Mouse (Mus musculus) lung, adult 18-20 months (tissue): ENCODE results near the gene Alox12.

ENCODE experiments used
- DNase-seq, 2 experiments: peaks; one replicate each; pipeline ENCODE4 v3.0.0; 2022; ENCODE audit warnings: mixed read lengths in 2 of 2

Gene Alox12

GRCm38 (mm10) chr11:70254931-70255531 lies at the start of gene Alox12:
Gene Alox12 (minus strand): TSS chr11:70255353.
- DNase-seq, result peak; percentile 53 to 58

GRCm38 (mm10) chr11:70302293-70302692 lies 47.1 kb upstream of the Alox12 start:
- no peak for DNase-seq

GRCm38 (mm10) chr11:70297836-70298454 lies 42.8 kb upstream of the Alox12 start:
- peak in 1 of 2 experiments; percentile 11 for DNase-seq

- no peak for DNase-seq
Observed at GRCm38 (mm10) chr11:70297405-70297804, 42.3 kb upstream of the Alox12 start.

DNA sequence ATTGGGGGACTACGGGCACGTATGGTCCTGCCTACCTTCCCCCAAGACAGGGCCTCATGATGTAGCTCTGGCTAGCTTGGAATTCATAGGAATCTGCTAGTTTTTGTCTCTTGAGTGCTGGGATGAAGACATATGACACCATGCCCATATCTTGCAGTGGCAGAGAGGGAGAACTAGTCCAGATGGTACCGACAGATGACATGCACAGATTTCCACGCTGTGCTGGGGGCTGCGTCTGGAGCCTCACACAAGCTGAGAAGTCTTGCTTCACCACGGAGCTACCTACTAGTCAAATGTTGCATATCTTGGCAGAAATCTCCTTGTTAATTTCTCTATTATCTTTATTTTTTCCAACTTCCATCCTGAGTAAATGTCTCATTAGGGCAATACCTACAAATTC lies 38.7 kb upstream of the Alox12 start:
- DNase-seq, result no peak

DNA sequence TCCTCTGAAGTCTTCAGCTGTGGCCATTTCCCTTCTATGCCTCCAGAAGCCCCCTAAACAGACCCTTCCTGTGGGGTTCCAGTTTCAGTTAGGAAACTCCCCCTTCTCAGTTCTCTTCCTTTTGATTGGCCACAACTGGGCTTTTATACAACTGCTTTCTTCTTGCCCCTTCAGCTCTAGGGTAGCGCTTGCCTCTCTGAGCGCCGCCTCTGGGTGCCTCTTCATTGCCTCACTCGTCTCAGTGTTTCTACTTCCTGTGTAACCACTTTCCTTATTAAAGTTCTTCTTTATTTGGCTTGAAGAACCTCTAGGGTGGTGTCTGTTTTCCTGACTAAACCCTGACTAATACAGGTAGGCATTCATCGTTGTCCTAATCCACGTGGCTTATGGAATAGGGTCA lies 36.1 kb upstream of the Alox12 start:
- DNase-seq, result no peak

GRCm38 (mm10) chr11:70289236-70289635 lies 34.1 kb upstream of the Alox12 start:
- peak; percentile 11 to 29 for DNase-seq

- DNase-seq, result no peak
Observed at GRCm38 (mm10) chr11:70288102-70288501, 32.9 kb upstream of the Alox12 start.

GRCm38 (mm10) chr11:70285686-70286085 lies 30.5 kb upstream of the Alox12 start:
- no peak for DNase-seq

GRCm38 (mm10) chr11:70284757-70285156 lies 29.6 kb upstream of the Alox12 start:
- no peak for DNase-seq

GRCm38 (mm10) chr11:70283666-70284065 lies 28.5 kb upstream of the Alox12 start:
- DNase-seq, result no peak

DNA sequence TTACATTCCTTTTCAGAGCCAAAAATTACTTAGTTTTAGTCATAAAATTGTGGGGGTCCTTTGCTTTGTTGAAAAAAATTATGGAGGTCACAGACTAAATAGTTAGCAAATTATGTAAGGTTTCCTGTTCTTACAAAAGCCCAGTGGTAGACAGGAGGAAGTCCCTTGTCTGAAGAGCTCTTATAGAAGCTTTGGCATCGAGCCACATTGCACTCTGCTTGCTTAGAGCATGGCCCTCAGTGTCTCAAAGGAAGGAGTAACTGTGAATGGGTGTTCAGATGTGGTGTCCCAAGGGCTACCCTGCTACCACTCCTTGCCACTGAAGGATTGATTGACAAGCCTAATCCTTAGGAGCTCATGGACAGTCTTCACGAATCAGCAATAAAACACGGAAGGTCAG lies 25.3 kb upstream of the Alox12 start:
- peak; percentile 56 to 79 for DNase-seq

- DNase-seq, result no peak
Observed at GRCm38 (mm10) chr11:70278961-70279360, 23.8 kb upstream of the Alox12 start.

DNA sequence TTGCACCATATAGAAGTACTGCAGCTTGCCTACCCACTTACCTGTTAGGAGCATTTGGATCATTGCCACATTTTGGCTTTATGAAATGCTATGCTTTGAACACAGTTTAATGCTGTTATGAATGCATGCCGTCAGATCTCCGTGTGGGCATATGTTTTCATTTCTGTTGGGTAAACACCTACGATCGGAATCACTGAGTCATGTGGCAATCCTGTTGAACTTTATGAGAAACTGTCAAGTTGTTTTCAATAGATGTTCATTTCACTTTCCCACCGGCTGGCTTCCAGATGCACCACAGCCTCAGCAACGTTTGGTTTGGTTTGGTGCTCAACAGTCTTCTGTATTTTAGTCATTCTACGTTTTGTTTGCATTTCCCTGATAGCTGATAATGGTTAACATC lies 16.5 kb upstream of the Alox12 start:
- DNase-seq, result no peak

DNA sequence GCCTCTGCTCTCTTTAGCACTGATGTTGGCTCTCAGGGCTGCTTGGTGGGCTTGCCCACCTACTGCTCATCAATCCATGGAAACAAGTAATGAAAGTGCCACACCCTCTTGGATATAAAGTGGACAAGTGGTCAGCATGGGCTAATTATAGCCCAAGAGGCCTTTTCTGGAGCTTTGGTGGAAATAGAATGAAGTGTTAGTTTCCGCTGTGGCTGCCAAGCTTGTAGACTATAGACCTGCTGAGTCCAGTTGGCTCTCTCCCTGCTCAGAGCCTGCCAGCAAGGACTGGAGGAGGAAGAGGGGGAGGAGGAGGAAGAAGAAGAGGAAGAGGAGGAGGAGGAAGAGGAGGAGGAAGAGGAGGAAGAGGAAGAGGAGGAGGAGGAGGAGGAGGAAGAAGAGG lies 11.3 kb upstream of the Alox12 start:
- DNase-seq, result peak; percentile 36 to 37

DNA sequence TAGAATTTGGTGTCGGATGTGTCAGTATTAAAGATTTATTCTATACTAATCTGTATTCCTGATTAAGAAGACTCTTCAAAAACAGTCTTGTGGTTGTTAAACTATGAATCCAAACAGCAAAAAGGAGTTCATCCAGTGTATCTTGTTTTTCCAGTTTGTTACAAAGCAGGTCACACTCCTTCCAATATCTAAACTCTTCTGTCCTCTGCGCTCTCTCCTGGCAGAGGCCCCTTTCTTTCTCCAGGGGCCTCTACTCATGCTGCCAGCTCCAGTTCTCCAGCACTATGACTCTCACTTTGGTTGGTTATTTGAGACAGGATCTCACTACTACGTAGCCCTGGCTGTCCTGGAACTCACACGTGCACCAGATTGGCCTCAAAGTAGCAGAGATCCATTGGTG lies 10.7 kb upstream of the Alox12 start:
- DNase-seq, result no peak

DNA sequence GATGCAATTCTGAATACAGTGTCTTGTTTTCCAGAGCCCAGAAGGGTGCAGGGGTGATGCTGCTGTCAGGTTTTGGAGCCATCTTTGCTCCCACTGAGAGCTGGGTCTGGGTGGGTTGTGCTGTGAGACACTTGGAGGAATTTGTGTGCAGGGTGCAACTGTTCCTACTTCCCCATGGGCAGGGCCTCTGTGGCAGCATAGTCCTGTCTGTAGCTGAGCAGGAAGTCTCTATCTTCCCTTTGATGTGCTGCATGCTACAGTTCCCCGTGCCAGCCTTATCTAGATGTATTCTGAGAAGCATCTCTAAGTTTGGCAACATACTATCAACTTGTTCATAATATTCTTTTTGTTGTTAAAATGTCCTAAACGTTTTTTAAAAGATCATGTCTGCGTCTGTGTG lies 10.1 kb upstream of the Alox12 start:
- DNase-seq, result no peak

- no peak for DNase-seq
Observed at GRCm38 (mm10) chr11:70259035-70259434, 3.9 kb upstream of the Alox12 start.

DNA sequence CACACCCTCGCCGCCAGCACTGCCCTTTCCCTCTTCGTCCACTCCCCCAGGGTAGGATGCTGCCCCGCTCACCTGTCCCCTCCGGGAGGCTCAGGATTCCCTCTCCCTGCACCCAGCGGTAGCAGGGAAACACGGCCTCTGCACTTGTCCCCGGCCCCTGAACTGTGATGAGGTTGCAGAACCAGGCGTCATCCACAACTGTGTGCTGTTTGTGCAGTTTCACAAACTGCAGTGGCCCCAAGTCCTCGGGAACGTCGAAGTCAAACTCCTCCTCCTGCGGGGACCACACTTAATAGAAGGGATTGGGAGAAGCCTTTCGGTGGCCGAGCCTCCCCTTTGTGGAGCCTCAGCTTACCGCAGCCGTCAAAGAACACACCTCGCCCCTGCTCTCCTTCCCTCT lies 816 bp downstream of the Alox12 start:
- no peak for DNase-seq

DNA sequence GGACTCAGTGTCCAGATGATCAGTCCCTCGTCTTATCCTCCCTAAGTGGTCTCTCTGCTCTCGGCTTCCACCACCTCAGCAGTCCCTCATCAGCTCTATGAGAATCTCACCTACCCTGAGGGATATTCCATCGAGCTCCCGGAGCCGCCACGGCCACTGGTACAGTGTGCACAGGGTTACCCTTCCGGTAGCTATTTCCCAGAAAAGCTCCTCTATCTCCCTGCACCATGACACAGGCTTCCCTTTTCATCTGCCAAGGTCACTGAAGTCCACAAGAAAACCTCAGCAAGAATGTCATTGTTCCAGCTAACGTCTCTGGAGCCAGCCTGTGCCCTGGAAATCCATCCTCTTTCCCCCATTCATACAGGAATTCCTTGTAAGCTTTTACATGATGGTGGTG lies 3.3 kb downstream of the Alox12 start:
- DNase-seq, result no peak

DNA sequence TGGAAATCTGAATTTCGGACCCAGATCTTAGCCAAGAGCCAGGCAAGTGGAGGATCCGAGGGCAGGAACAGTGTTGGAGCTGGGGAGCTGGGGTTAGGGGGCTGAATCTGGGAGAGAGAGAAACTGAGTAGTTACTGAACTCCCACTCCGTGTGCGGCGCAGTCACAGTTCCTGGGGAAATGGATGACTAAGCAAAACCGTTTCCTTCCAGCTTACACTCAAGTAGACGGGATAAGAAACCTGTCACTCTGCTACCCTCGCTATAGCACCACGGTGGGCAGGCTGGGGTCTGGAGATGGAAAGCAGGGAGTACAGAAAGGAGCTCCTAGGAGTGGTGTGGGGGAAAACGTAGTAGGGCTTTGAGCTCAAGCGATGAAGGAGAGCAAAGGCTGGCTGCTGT lies 5.0 kb downstream of the Alox12 start:
- DNase-seq, result no peak

DNA sequence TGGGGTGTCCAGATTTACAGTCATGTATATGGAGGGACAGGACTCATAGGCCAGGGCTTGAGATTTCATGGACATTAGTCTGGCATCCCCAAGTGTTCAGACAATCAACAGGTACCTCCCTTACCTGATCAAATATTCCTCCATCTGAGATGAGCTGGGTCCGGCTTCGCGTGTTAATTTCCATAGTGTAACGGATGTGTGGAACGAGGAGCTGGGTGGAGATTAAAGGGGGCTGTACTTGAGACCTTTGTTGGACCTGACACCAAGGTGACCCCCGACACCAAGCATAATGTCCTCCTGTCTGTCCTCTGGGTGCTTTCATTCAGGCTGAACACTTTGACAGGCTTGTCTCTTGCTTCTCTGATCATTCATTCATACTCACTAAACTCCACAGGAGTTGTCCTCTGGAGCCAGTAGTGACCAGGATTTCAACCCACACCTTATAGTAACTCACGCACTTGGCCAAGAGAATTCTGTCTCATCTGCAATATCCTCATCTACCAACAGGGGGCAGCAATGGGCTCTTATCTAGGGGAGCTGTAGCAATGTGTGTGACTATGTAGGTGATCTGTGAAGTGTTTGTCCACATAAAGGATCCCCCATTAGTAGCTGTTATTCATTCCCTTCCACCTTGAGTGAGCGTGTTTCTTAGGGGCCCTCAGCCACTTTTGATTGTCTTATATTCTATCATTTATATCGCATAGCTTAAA lies 7.9 kb downstream of the Alox12 start:
- peak in 1 of 2 experiments; percentile 76 for DNase-seq

- no peak for DNase-seq
Observed at GRCm38 (mm10) chr11:70242591-70242990, 12.6 kb downstream of the Alox12 start.

DNA sequence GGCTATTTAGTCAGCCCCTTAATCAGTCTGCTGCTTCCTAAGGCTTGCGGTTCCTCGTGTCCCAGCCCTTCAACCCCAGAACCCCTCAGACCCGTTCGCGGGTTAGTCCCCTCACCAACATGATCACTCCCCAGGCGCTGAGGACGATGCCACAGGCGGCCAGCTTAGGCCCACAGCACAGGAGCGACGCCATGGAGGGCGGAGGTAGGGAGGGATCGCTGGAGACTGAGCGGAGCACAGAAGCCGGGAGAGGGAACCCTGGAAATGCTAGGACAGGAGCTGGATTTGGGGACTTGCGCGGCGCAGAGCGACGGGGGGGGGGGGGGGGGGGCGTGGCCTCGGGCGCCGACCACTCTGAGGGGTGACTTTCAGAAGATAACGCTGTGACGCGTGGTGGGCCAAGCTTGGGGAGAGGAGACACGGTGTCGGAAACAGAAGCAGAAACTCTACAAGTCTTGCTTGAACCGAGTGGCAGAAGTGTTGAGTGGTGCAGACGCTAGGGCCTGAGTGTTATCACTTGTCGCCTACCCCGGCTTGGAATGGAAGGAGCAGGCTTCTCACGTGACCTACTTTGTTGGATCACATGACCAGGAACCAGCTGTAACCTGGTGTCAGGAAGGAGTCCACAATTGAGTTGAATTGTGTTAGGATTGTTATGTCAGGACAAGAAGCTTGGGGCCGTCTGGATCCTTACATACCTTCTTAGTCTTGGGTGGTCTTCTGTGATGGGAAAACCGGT lies 15.4 kb downstream of the Alox12 start, which contains the start of the genes Gm21988 and Rnasek:
Gene Gm21988, minus strand, starts transcription at position 290 of the 739 bp plus-strand sequence.
Gene Rnasek, minus strand, starts transcription at position 302 of the 739 bp plus-strand sequence.
- DNase-seq, result peak; percentile 84 to 87
